Comparison of ENCODE assay signal across 31 mouse cellular contexts in genomic region chr2:70962921-70963320, GRCm38 (mm10).
A peak's percentile ranks its signal among the peaks of the same experiment; 100 is the strongest.
DNase-seq lines count a peak whose midpoint lies in the region; ATAC-seq and TF ChIP-seq lines count a peak whose summit lies in the region.
"Had no signal": no experiment of that assay in that cellular context is flagged by ENCODE, and none has a peak within 500 bp of the region (broad histone marks: within the 10 kb centered on the region; RNA-seq: fewer than 3 reads in every experiment).

No protein-coding gene starts in this region.

- dilution Hi-C loops in CH12.LX (cut with MboI; ENCODE audit: extremely low pct_ligation_motif_present, extremely low pct_unique_long_range_greater_than_20kb, low sequenced_read_pairs): no loop called here

- 0 out of 2 replicates have a peak, but pooled peaks have one; percentile 27 for ATAC-seq in liver, embryonic 12.5 days
- ATAC-seq in liver, postnatal 0 days: no peak
- peak; percentile 56; the same call in 1 of the 2 replicates for ATAC-seq in stomach, postnatal 0 days (ENCODE audit: low FRiP score, low TSS enrichment)
- ATAC-seq: activated CD4-positive, CD25-positive, alpha-beta regulatory T cell, adult 4 months; CD4-positive, CD25-positive, alpha-beta regulatory T cell, adult 4 months; forebrain, postnatal 0 days; hindbrain, postnatal 0 days; intestine, embryonic 15.5 days; midbrain, embryonic 16.5 days had no signal

- H3K79me2 ChIP-seq in CH12.LX (replicated peaks; ENCODE audit: control insufficient read depth, extremely low read depth, insufficient read depth, poor library complexity, severe bottlenecking): no peaks in the 10 kb centered on the region

- in situ Hi-C loops in CH12.LX (cut with MboI; ENCODE audit: low pct_ligation_motif_present, low pct_unique_long_range_greater_than_20kb, low sequenced_read_pairs): no loop called here

- no peak overlapping the region for H3K4me2 ChIP-seq in liver, embryonic 12.5 days
- H3K4me2 ChIP-seq in liver, postnatal 0 days (ENCODE audit: low read depth, low read length): no peak overlapping the region
- no peak overlapping the region for H3K4me2 ChIP-seq in CH12.LX (ENCODE audit: insufficient read depth, low read depth, poor library complexity, severe bottlenecking)
- no peak overlapping the region for H3K4me2 ChIP-seq in stomach, postnatal 0 days (replicated peaks; ENCODE audit: low read depth)
- H3K4me2 ChIP-seq: forebrain, embryonic 12.5 days; heart, embryonic 15.5 days; hindbrain, embryonic 12.5 days; intestine, embryonic 15.5 days; liver, embryonic 15.5 days; lung, embryonic 15.5 days; midbrain, embryonic 11.5 days had no signal

- H3K4me3 ChIP-seq in liver, embryonic 12.5 days: no peak overlapping the region
- no peak overlapping the region for H3K4me3 ChIP-seq in liver, postnatal 0 days (ENCODE audit: low read depth, low read length)
- H3K4me3 ChIP-seq in CH12.LX (replicated peaks in 1 of 3; ENCODE audit: low read depth in 2 of 3, low read length in 2 of 3, poor library complexity in 1 of 3): no peak overlapping the region
- H3K4me3 ChIP-seq in stomach, postnatal 0 days (ENCODE audit: low read depth, low read length): no peak overlapping the region
- H3K4me3 ChIP-seq: erythroblast, embryonic 14.5 days; forebrain, embryonic 12.5 days; heart, embryonic 10.5 days; heart, embryonic 15.5 days; hindbrain, embryonic 12.5 days; intestine, embryonic 15.5 days; layer of hippocampus, adult 2 months; liver, embryonic 15.5 days; lung, embryonic 15.5 days had no signal

- TF ChIP-seq EP300 in liver, postnatal 0 days (IDR thresholded peaks at IDR 0.05; ENCODE audit: low read depth): no peak
- peak; percentile 51; the same call in 1 of the 2 replicates for TF ChIP-seq EP300 in CH12.LX (IDR thresholded peaks at IDR 0.05; ENCODE audit: low read length)
- TF ChIP-seq EP300 in stomach, postnatal 0 days (optimal IDR thresholded peaks at IDR 0.05): no peak

- no peak for DNase-seq in liver, postnatal 0 days
- DNase-seq in CH12.LX (ENCODE audit: extremely low read depth): no peak
- peak; percentile 49 for DNase-seq in adrenal gland, postnatal 14 days
- DNase-seq in stomach, postnatal 0 days (ENCODE audit: low spot score): no peak
- no peak for DNase-seq in left cerebral cortex, adult 8-10 months (ENCODE audit: low spot score in 2 of 2)
- no peak for DNase-seq in spleen, postnatal 10 days (ENCODE audit: low spot score in 2 of 2)
- no peak for DNase-seq in thymus, postnatal 36 days
- DNase-seq: cerebellum, adult 11 months; cerebellum, adult 9-10 months; forebrain, postnatal 0 days; gastrocnemius, postnatal 25 days; heart, adult 11 months; heart, postnatal 36 days; left cerebral cortex, postnatal 4 days; right cerebral cortex, postnatal 25 days; thymus, adult 2 months had no signal

- no peaks in the 10 kb centered on the region for H3K27me3 ChIP-seq in liver, embryonic 12.5 days (replicated peaks)
- H3K27me3 ChIP-seq in liver, postnatal 0 days (ENCODE audit: insufficient read depth, low read length): no peaks in the 10 kb centered on the region
- no peaks in the 10 kb centered on the region for H3K27me3 ChIP-seq in CH12.LX (replicated peaks)
- H3K27me3 ChIP-seq in stomach, postnatal 0 days (ENCODE audit: control insufficient read depth, insufficient read depth, low read length): no peaks in the 10 kb centered on the region
- H3K27me3 ChIP-seq: forebrain, embryonic 12.5 days; heart, embryonic 15.5 days; hindbrain, embryonic 12.5 days; intestine, embryonic 15.5 days; liver, embryonic 15.5 days; lung, embryonic 15.5 days had no signal

- no peak overlapping the region for H3K9ac ChIP-seq in liver, embryonic 12.5 days
- no peak overlapping the region for H3K9ac ChIP-seq in liver, postnatal 0 days (replicated peaks)
- no peak overlapping the region for H3K9ac ChIP-seq in CH12.LX (ENCODE audit: insufficient read depth, low read depth)
- H3K9ac ChIP-seq in stomach, postnatal 0 days (ENCODE audit: low read length): no peak overlapping the region
- H3K9ac ChIP-seq: forebrain, embryonic 12.5 days; forebrain, postnatal 0 days; heart, embryonic 15.5 days; hindbrain, embryonic 12.5 days; intestine, embryonic 15.5 days; liver, embryonic 15.5 days; lung, embryonic 15.5 days had no signal

- TF ChIP-seq CTCF in liver, postnatal 0 days (IDR thresholded peaks at IDR 0.05; ENCODE audit: low read depth): no peak
- TF ChIP-seq CTCF in CH12.LX (conservative IDR thresholded peaks at IDR 0.05 in 1 of 2, IDR thresholded peaks at IDR 0.05 in 1 of 2; ENCODE audit: low read depth in 2 of 2, low read length in 2 of 2): no peak
- no peak for TF ChIP-seq CTCF in stomach, postnatal 0 days (IDR thresholded peaks at IDR 0.05; ENCODE audit: low read depth)

- 62% methylated on average over 1 of the region's 1 CpGs for WGBS in liver, embryonic 12.5 days (ENCODE audit: insufficient replicate concordance)
- 61% methylated on average over 1 of the region's 1 CpGs for WGBS in liver, postnatal 0 days (ENCODE audit: insufficient replicate concordance)
- 83% methylated on average over 1 of the region's 1 CpGs for WGBS in stomach, postnatal 0 days

- TF ChIP-seq POLR2A in CH12.LX (IDR thresholded peaks at IDR 0.05; ENCODE audit: low read depth, low read length): no peak

- no peak overlapping the region for H3K27ac ChIP-seq in liver, embryonic 12.5 days
- no peak overlapping the region for H3K27ac ChIP-seq in liver, postnatal 0 days (ENCODE audit: low read depth)
- peak overlapping the region; percentile 41; the same call in 1 of the 2 replicates for H3K27ac ChIP-seq in CH12.LX (ENCODE audit: insufficient read depth, low read depth)
- H3K27ac ChIP-seq in stomach, postnatal 0 days (replicated peaks): no peak overlapping the region
- H3K27ac ChIP-seq: forebrain, embryonic 12.5 days; heart, embryonic 10.5 days; heart, embryonic 15.5 days; hindbrain, embryonic 12.5 days; hindbrain, postnatal 0 days; intestine, embryonic 15.5 days; layer of hippocampus, adult 2 months; liver, embryonic 15.5 days; lung, embryonic 15.5 days had no signal

- H3K9me3 ChIP-seq in liver, embryonic 12.5 days (replicated peaks): no peaks in the 10 kb centered on the region
- H3K9me3 ChIP-seq in liver, postnatal 0 days (ENCODE audit: low read length): peaks cover 3% of the 10 kb centered on the region; the same call in 1 of the 2 replicates
- H3K9me3 ChIP-seq in CH12.LX (replicated peaks; ENCODE audit: low read length): peaks cover 17% of the 10 kb centered on the region
- H3K9me3 ChIP-seq in stomach, postnatal 0 days (ENCODE audit: control insufficient read depth, low read length): no peaks in the 10 kb centered on the region
- H3K9me3 ChIP-seq: forebrain, embryonic 12.5 days; heart, embryonic 10.5 days; heart, embryonic 15.5 days; hindbrain, embryonic 12.5 days; intestine, embryonic 15.5 days; liver, embryonic 15.5 days; lung, embryonic 15.5 days had no signal

- H3K36me3 ChIP-seq in liver, embryonic 12.5 days: peaks cover 20% of the 10 kb centered on the region
- H3K36me3 ChIP-seq in liver, postnatal 0 days (replicated peaks; ENCODE audit: insufficient read depth, low read length): 0 out of 2 replicates have a peak, but pooled peaks cover 2% of the 10 kb centered on the region
- peaks cover 2 to 11% of the 10 kb centered on the region in 2 experiments for H3K36me3 ChIP-seq in CH12.LX (replicated peaks in 1 of 2; ENCODE audit: control insufficient read depth in 1 of 2, insufficient read depth in 1 of 2, low read length in 1 of 2)
- 0 out of 2 replicates have a peak, but pooled peaks cover 2% of the 10 kb centered on the region for H3K36me3 ChIP-seq in stomach, postnatal 0 days (ENCODE audit: control insufficient read depth, insufficient read depth, low read length)
- H3K36me3 ChIP-seq: forebrain, embryonic 12.5 days; heart, embryonic 10.5 days; heart, embryonic 15.5 days; hindbrain, embryonic 12.5 days; intestine, embryonic 15.5 days; lung, embryonic 15.5 days had no signal

- no peak for TF ChIP-seq RAD21 in CH12.LX (IDR thresholded peaks at IDR 0.05; ENCODE audit: low read depth, low read length)

- no peaks in the 10 kb centered on the region for H3K4me1 ChIP-seq in liver, embryonic 12.5 days
- no peaks in the 10 kb centered on the region for H3K4me1 ChIP-seq in liver, postnatal 0 days (ENCODE audit: insufficient read depth)
- H3K4me1 ChIP-seq in CH12.LX (ENCODE audit: control insufficient read depth in 1 of 2, insufficient read depth in 2 of 2): peaks cover 35 to 92% of the 10 kb centered on the region in 2 experiments
- no peaks in the 10 kb centered on the region for H3K4me1 ChIP-seq in stomach, postnatal 0 days (replicated peaks; ENCODE audit: control insufficient read depth, insufficient read depth)
- H3K4me1 ChIP-seq: heart, embryonic 15.5 days; intestine, embryonic 15.5 days; liver, embryonic 15.5 days; lung, embryonic 15.5 days had no signal

TF ChIP-seq in CH12.LX, 34 proteins besides CTCF, POLR2A, EP300 and RAD21:
- no peak for TF ChIP-seq CHD1 (IDR thresholded peaks at IDR 0.05; ENCODE audit: low read depth, low read length)
- TF ChIP-seq ETS1 (conservative IDR thresholded peaks at IDR 0.05; ENCODE audit: low read depth, low read length): peak; percentile 34; the same call in 1 of the 2 replicates
- no peak for TF ChIP-seq MYC (IDR thresholded peaks at IDR 0.05; ENCODE audit: low read depth, low read length)
- 0 out of 2 replicates have a peak, but pooled peaks have one; percentile 40 for TF ChIP-seq TCF12 (IDR thresholded peaks at IDR 0.05; ENCODE audit: low read depth, low read length)
- no peak for TF ChIP-seq KAT2A (IDR thresholded peaks at IDR 0.05; ENCODE audit: insufficient replicate concordance, low read length)
- peak; percentile 45 for TF ChIP-seq BHLHE40 (IDR thresholded peaks at IDR 0.05; ENCODE audit: low read depth, low read length)
- TF ChIP-seq IRF4 (IDR thresholded peaks at IDR 0.05; ENCODE audit: low read depth, low read length): peak; percentile 90
- 0 out of 2 replicates have a peak, but pooled peaks have one; percentile 31 for TF ChIP-seq RCOR1 (conservative IDR thresholded peaks at IDR 0.05; ENCODE audit: low read depth, low read length)
- TF ChIP-seq JUND (conservative IDR thresholded peaks at IDR 0.05; ENCODE audit: low read depth, low read length): peak; percentile 68
- peak; percentile 45; the same call in 1 of the 2 replicates for TF ChIP-seq JUN (IDR thresholded peaks at IDR 0.05; ENCODE audit: insufficient read depth, low read depth, low read length)
TF ChIP-seq in CH12.LX: peak in this region for 7.
